Mouse (Mus musculus) E14TG2a.4 (cell line): ENCODE measurements around the gene Pxdn.

Source experiments
- CTCF ChIP-seq: conservative IDR thresholded peaks from 2 replicates; pipeline ENCODE4 v1.5.1; 2014; ENCODE audit warnings: low read length
- NANOG ChIP-seq: IDR thresholded peaks from 2 replicates; pipeline ENCODE4 v1.6.1; 2014; ENCODE audit warnings: borderline replicate concordance, low read length, mixed read lengths
- POU5F1 ChIP-seq: IDR thresholded peaks from 2 replicates; pipeline ENCODE4 v1.6.1; 2014; ENCODE audit warnings: low read length, borderline replicate concordance

DNA sequence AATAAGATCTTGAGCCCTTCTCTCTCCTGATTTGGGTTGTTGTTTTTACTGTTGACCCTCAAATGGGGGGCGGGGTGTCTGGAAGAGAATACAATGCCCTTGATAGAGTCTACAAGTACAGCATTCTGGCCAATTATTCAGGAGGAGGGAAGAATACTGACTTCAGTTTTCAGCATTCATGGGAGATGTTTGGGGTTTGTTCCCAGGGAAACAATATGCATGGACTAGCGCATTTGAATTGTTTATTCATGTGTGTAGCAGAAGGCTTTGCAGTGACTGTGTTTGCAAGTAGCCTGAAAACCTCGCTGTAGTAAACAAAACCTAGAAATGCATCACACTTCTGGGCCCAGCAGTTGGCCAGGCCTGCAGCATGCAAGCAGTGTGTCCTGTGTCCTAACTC is 17.1 kb downstream of the Pxdn start:
- TF ChIP-seq CTCF (no peak), NANOG (no peak), POU5F1 (no peak)
